Mouse (Mus musculus): ENCODE measurements at regions not wholly inside any gene's neighbourhood (a gene's known extent, or its start where the extent isn't known, plus 50 kb on each side); places are given as distances from the start of the nearest gene placed in this dataset.

- no peak for TF ChIP-seq CTCF (IDR thresholded peaks at IDR 0.05; ENCODE audit: low read depth)
- no peak for TF ChIP-seq EP300 (IDR thresholded peaks at IDR 0.05; ENCODE audit: low read depth)
These were observed 136.0 kb upstream of the Sgk1 start for GRCm38 (mm10) chr10:21745940-21746487.

Measured in liver, embryonic 14.5 days (tissue).